Mouse (Mus musculus): Measurements from ENCODE around the gene Ptprh.
A peak's percentile ranks its signal among the peaks of the same experiment; 100 is the strongest.

DNA sequence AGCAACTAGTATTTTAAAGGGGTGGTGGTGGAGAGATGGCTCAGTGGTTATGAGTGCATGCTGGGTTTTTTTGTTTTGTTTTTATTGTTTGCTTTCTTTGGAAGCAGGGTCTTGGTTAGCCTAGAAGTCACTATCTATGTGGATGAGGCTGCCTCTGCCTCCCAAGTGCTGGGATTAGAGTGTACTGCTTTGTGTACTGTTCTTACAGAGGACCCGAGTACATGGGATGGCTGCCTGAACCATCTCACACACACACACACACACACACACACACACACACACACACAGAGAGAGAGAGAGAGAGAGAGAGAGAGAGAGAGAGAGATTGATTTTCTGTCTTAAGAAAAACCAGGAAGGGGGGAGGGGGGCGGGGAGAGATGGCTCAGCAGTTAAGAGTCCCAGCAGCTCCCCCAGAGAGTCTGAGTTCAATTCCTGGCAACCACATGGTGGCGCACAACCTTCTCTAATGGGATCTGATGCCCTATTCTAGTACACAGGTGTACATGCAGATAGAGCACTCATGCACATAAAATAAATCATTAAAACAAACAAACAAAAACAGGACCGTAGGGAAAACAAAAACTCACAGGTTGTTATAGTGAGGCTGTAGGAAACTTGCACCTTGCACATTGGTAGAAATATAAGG lies 19.8 kb upstream of the Ptprh start:
- TF ChIP-seq CTCF (IDR thresholded peaks at IDR 0.05; ENCODE audit: borderline replicate concordance, extremely low read depth, insufficient read depth, insufficient read length) (peak; percentile 56; the same call in 1 of the 2 replicates), POLR2A (IDR thresholded peaks at IDR 0.05; ENCODE audit: borderline replicate concordance, extremely low read depth, insufficient read depth, insufficient read length, poor library complexity, severe bottlenecking) (no peak)
